Mouse (Mus musculus) right cerebral cortex, postnatal 10 days (tissue): ENCODE results near the gene Rassf10.
"Not testable (repeated sequence)": the region's sequence is repeated elsewhere in the genome, so short reads cannot be mapped to it uniquely, and the experiment has no call there.

Experiments
- DNase-seq, 2 experiments: peaks; one replicate each; pipeline ENCODE4 v3.0.0; 2021; ENCODE audit warnings: low spot score in 2 of 2

Rassf10 gene

GRCm38 (mm10) chr7:112953777-112954291, at the start of gene Rassf10:
Gene Rassf10 (plus strand): TSS chr7:112953962.
- peak; percentile 75 to 81 for DNase-seq

DNA sequence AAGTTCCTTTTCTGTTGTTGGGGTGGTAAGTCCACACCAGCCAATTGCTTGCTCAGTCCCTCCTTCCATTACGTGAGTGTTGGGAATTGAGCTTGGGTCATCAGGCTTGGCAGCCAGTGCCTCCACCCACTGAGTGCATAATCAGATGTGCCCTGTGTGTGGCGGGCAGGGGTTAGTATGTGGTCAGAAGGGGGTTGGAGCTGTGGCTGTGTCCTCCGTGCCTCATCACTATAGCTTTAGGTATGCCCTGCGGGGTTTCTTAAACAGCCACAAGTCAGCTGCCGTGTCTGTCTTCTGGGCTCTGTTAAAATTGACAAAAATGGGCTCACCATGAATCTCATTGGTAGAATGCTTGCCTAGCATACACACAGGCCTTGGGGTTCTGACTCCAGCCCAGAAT, 46.9 kb upstream of the Rassf10 start:
- DNase-seq: no peak

GRCm38 (mm10) chr7:112907468-112907867, 46.3 kb upstream of the Rassf10 start:
- no peak for DNase-seq

- no peak for DNase-seq
These were observed 44.6 kb upstream of the Rassf10 start for GRCm38 (mm10) chr7:112909164-112909563.

- DNase-seq: no peak
These were observed 40.8 kb upstream of the Rassf10 start for GRCm38 (mm10) chr7:112912969-112913368.

GRCm38 (mm10) chr7:112915571-112915970, 38.2 kb upstream of the Rassf10 start:
- no peak for DNase-seq

- DNase-seq: no peak
These were observed 36.0 kb upstream of the Rassf10 start for GRCm38 (mm10) chr7:112917613-112918278.

DNA sequence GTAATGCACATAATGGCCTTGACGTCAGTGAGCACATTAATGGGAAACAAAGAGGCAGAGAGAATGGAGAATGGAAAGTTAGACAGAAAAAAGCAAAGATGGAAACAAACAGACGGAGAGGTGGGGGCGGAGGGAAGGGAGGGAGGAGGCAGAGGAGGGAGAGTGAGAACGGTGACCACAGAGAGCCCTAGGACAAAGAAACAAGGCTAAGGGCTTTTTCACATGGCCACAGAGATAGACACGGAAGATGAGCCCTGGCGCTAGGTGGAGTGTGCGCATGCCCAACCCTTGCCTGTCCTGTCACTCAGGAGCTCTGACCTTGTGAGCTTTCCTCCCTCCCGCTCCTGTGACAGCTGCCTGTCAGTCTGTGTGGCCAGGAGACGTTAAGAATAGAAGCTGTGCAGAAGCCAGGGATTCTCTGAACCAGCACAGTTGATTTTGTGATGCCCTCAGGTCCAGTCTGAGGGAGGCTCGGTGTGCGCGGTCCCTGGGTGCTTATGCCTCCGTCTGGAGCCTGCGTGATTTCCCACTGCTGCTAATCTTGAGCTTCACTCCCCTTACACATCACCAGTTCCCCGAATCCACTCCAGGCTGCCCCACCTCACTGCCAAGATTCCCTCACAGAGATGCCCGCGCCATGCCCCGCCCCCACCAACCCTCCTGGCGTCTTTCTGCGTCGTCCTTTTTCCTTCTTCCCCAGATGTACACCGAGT, 35.3 kb upstream of the Rassf10 start:
- DNase-seq: peak in 1 of 2 experiments; percentile 36

GRCm38 (mm10) chr7:112919845-112920244, 33.9 kb upstream of the Rassf10 start:
- peak; percentile 71 to 79 for DNase-seq

- no peak for DNase-seq
These were observed 31.0 kb upstream of the Rassf10 start for GRCm38 (mm10) chr7:112922801-112923200.

DNA sequence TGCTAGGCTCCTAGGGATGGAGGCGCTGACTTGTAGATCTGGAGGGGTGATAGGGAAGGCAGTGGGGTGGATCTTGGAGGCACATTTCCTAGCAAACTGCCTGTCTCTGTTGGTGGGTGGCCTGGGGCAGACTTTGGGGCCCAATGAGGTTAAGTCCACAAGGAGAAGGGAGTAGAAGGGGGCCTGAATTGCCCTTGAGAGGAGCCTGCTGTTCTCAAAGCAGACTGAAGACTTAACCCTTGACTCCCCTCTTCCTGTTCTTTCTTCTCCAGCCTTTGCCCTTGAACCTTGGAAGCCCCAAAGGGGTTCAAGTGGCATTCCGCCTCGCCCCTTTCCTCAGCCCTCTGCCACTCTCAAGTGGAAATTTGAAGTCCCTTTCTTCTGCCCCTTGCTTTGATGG, 30.1 kb upstream of the Rassf10 start:
- no peak for DNase-seq

DNA sequence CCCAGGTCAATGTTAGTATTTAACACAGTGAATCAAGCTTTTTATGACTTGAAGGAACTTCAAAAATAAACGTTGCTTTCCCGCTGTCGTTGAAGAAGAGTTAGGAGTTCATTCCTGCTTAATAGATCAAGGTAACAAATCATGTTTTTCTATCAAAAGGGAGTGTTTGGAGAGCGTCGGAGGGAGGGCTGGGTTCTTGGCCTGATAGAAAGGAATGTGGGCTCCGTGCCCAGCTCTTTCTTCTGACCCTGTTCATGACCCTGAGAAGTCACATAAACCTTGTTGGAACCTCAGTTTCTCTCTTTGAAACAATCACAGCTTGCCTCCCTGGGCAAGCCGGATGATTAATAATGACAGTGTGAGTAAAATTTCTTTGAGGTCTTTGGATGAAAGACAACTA, 23.1 kb upstream of the Rassf10 start:
- no peak for DNase-seq

DNA sequence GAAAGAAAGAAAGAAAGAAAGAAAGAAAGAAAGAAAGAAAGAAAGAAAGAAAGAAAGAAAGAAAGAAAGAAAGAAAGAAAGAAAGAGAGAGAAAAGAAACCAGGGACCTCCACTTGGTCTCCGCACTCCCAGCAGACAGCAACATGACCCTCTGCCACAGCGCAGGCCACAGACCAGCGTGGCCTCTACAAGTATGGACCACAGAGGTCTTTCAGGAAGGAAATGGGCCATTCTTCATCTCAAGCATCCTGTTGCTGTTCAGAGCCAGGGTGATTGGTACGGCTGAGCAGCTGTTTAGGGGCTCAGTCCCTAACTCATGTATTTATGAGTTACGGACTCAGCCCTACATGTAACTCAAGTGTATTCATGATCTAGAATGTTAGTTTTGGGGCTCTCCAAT, 17.9 kb upstream of the Rassf10 start:
- DNase-seq: not testable (repeated sequence)

DNA sequence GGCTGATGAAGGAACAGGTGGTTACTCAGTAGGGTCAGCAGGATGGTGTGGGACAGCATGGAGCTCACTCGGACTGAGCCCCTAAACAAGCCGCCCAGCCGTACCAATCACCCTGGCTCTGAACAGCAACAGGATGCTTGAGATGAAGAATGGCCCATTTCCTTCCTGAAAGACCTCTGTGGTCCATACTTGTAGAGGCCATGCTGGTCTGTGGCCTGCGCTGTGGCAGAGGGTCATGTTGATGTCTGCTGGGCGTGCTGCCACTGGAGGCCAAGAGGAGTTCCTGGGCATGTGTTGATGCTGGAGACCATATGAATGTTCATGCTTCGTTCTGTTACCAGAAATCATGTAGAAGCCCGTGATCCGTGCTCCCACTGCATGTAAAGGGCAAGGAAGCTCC, 16.7 kb upstream of the Rassf10 start:
- DNase-seq: no peak

GRCm38 (mm10) chr7:112938959-112939358, 14.8 kb upstream of the Rassf10 start:
- DNase-seq: no peak

GRCm38 (mm10) chr7:112942567-112942966, 11.2 kb upstream of the Rassf10 start:
- no peak for DNase-seq

- DNase-seq: no peak
These were observed 10.7 kb upstream of the Rassf10 start for GRCm38 (mm10) chr7:112943056-112943455.

DNA sequence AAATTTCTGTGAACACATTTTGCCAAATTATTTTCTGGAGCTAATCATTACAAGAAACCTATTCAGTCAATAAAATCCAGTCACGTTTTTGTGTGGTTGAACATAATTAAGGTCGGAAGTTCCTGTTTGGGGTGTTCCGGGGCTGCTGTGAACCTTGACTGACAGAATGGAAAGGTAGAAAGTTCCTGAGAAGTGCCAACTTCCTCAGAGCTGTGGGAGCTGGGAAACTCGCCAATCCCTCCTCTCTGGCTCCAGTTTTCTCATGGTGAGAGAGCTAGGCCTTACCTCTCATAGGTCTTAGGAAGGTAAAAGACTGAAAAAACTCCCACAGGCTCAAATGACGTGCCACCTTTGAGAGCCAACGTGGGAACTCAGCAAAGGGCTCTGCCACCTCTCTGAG, 7.1 kb upstream of the Rassf10 start:
- no peak for DNase-seq

GRCm38 (mm10) chr7:112954351-112955102, 765 bp downstream of the Rassf10 start:
- DNase-seq: peak in 1 of 2 experiments; percentile 28

DNA sequence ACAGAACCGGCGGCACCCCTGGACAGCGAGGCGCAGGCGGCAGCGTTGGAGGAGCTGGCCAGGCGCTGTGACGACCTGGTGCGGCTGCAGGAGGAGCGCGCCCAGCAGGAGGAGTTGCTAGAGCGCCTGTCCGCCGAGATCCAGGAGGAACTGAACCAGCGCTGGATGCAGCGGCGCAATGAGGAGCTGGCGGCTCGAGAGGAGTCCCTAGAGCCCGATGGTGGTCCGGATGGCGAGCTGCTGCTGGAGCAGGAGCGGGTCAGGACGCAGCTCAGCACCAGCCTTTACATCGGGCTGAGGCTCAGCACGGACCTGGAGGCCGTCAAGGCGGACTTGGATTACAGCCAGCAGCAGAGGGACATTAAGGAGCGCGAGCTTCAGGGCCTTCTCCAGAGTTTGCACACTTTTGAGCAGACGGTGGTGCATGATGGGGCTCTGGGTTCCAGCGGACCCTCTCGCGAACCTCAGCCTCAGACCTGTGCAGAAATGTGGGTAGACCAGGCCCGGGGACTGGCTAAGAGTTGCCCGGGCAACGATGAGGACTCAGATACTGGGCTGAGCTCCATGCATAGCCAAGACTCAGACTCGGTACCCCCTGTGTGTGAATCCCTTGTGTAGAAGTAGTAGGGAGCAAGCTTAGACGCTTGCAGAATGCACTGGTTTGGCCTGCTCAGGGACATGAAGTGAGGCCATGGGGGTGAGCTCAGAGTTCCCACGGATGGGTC, 1.5 kb downstream of the Rassf10 start:
- peak; percentile 31 to 39 for DNase-seq

GRCm38 (mm10) chr7:112955955-112956354, 2.2 kb downstream of the Rassf10 start:
- DNase-seq: no peak

DNA sequence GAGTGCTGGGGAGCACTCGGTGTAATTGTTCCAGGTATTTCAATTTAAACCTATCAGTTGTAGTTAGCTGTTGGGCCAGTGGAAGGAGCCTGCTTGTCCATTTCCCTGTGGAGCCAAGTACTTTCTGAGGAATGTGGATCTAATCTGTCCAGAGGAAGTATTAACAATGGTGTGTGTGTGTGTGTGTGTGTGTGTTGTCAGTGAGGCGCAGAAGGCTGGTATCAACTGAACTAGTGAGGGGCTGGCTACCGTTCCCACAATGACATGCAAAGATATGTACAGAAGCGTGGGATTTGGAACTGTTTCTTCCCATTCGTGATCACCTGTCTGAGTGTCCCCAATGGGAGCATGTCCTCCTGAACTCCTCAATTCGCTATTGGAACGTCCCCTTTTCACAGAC, 3.2 kb downstream of the Rassf10 start:
- DNase-seq: no peak
